Mouse (Mus musculus): ENCODE data around the gene Cd9.

GRCm38 (mm10) chr6:125529479-125529878 is 34.9 kb upstream of the Cd9 start:
- TF ChIP-seq CTCF (IDR thresholded peaks at IDR 0.05; ENCODE audit: extremely low read depth, insufficient read depth, insufficient read length, insufficient replicate concordance) (no peak), POLR2A (IDR thresholded peaks at IDR 0.05; ENCODE audit: low read depth, low read length) (no peak)

Data from spleen, adult 2 months (tissue).